Mouse (Mus musculus): ENCODE measurements at regions not wholly inside any gene's neighbourhood (a gene's known extent, or its start where the extent isn't known, plus 50 kb on each side); places are given as distances from the start of the nearest gene placed in this dataset.

DNA sequence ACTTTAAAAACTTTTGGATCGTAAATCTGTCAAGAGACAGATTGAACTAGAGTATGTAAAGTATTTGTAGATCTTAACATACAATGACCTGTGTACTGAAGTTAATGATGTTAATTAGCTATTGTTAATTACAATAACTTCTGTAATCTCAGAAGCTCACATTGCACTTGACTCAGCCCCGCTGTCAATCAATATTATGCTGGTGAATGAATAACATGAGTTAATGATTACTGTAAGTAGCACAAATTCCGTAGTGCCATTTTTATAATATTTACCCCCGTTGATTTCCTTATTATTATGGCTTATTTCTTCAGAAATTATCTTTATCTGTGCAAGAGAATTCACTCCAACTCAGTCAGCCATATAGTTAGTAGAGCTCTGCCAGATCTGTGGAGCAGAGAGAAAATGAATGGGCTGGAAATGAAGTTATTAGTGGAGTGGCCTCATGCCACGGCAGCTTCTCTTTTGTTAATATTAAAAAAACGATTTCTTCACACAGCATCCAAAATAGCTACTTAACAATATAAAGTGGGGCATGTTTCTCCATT lies 132.5 kb downstream of the Gm11146 start:
- Histone ChIP-seq H3K27ac (ENCODE audit: low read length) (no peak overlapping the region), H3K4me2 (ENCODE audit: low read depth, low read length) (no peak overlapping the region), H3K4me1 (replicated peaks; ENCODE audit: control insufficient read depth, insufficient read depth, low read length) (no peaks in the 10 kb centered on the region), H3K27me3 (ENCODE audit: control insufficient read depth, insufficient read depth, low read depth, low read length) (no peaks in the 10 kb centered on the region), H3K36me3 (ENCODE audit: control insufficient read depth, insufficient read depth, low read length) (no peaks in the 10 kb centered on the region), H3K9me3 (ENCODE audit: control insufficient read depth, low read length) (no peaks in the 10 kb centered on the region), H3K4me3 (ENCODE audit: low read length) (no peak overlapping the region), H3K9ac (ENCODE audit: low read length) (no peak overlapping the region)
- 75% methylated on average over 6 of the region's 6 CpGs for WGBS
- ATAC-seq (ENCODE audit: low read depth) = no peak

DNA sequence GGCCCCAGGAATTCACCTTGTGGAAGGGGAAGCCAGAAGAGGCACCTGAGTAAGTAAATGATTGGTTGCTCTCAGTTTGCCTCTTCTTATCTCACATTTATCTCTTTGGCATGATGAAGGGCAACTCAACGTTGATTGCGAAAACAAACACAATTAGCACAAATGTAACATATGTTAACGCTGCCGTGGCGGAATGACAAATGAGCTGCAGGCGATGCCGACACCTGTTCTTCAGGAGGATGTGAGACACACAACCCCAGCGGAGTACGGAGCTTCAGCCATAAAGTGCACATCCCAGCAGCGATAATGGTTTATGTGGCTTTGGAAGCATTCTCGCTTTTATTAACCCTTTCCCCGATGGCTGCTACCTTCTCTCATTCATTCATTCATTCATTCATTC lies 134.7 kb downstream of the Gm11146 start:
- Histone ChIP-seq H3K4me3 (ENCODE audit: low read length) (no peak overlapping the region), H3K27me3 (ENCODE audit: control insufficient read depth, insufficient read depth, low read depth, low read length) (no peaks in the 10 kb centered on the region), H3K27ac (ENCODE audit: low read length) (no peak overlapping the region), H3K9ac (ENCODE audit: low read length) (no peak overlapping the region), H3K36me3 (ENCODE audit: control insufficient read depth, insufficient read depth, low read length) (no peaks in the 10 kb centered on the region), H3K9me3 (ENCODE audit: control insufficient read depth, low read length) (no peaks in the 10 kb centered on the region), H3K4me2 (ENCODE audit: low read depth, low read length) (no peak overlapping the region), H3K4me1 (replicated peaks; ENCODE audit: control insufficient read depth, insufficient read depth, low read length) (no peaks in the 10 kb centered on the region)
- WGBS = 62% methylated on average over 12 of the region's 12 CpGs
- ATAC-seq (ENCODE audit: low read depth) = no peak

DNA sequence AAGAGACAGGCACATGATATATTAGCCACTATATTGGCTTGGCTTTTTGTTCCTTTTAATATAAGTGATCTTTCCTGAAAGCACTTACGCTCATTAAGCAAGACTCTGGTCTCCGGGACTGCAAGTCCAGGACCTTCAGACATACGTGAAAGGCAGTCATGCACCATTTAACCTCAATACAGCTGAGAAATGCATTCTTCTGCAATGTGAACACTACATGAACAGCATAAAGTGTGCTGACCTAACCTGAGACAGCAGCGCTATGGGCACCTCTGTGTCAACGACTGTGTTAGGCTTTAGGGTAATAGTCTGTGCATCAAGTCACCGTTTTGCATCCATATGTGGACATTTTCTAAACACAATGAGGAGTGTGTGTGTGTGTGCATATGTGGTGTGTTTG lies 137.3 kb downstream of the Gm11146 start:
- H3K4me1 ChIP-seq (replicated peaks; ENCODE audit: control insufficient read depth, insufficient read depth, low read length) = no peaks in the 10 kb centered on the region
- no peaks in the 10 kb centered on the region for H3K27me3 ChIP-seq (ENCODE audit: control insufficient read depth, insufficient read depth, low read depth, low read length)
- no peaks in the 10 kb centered on the region for H3K9me3 ChIP-seq (ENCODE audit: control insufficient read depth, low read length)
- no peaks in the 10 kb centered on the region for H3K36me3 ChIP-seq (ENCODE audit: control insufficient read depth, insufficient read depth, low read length)
- WGBS = 85% methylated on average over 6 of the region's 6 CpGs
- no peak overlapping the region for H3K4me3 ChIP-seq (ENCODE audit: low read length)
- no peak overlapping the region for H3K9ac ChIP-seq (ENCODE audit: low read length)
- no peak overlapping the region for H3K4me2 ChIP-seq (ENCODE audit: low read depth, low read length)
- ATAC-seq (ENCODE audit: low read depth) = no peak
- no peak overlapping the region for H3K27ac ChIP-seq (ENCODE audit: low read length)

DNA sequence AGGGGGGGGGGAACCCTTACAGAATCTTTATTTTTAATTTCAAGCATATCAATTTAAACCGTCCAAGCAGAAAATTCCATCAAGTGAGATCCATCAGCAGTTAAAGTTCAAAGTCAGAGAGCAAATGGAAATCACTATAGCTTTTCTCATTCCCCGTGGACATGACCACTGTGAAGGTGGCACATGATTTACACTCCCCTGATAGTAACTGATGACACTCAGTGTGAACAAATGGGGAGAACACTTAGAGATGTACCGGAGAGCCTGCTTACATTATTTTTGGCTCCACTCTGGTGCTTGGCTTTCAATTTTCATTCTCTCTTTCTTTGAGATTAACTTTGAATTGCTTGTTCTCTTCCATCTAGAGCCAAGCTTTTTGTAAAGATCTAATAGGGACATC lies 140.0 kb downstream of the Gm11146 start:
- H3K9ac ChIP-seq (ENCODE audit: low read length) = no peak overlapping the region
- no peak overlapping the region for H3K4me3 ChIP-seq (ENCODE audit: low read length)
- 72% methylated on average over 3 of the region's 3 CpGs for WGBS
- no peak overlapping the region for H3K4me2 ChIP-seq (ENCODE audit: low read depth, low read length)
- no peaks in the 10 kb centered on the region for H3K27me3 ChIP-seq (ENCODE audit: control insufficient read depth, insufficient read depth, low read depth, low read length)
- H3K9me3 ChIP-seq (ENCODE audit: control insufficient read depth, low read length) = no peaks in the 10 kb centered on the region
- H3K27ac ChIP-seq (ENCODE audit: low read length) = no peak overlapping the region
- ATAC-seq (ENCODE audit: low read depth) = no peak
- no peaks in the 10 kb centered on the region for H3K36me3 ChIP-seq (ENCODE audit: control insufficient read depth, insufficient read depth, low read length)
- H3K4me1 ChIP-seq (replicated peaks; ENCODE audit: control insufficient read depth, insufficient read depth, low read length) = 0 out of 2 replicates have a peak, but pooled peaks cover 2% of the 10 kb centered on the region

DNA sequence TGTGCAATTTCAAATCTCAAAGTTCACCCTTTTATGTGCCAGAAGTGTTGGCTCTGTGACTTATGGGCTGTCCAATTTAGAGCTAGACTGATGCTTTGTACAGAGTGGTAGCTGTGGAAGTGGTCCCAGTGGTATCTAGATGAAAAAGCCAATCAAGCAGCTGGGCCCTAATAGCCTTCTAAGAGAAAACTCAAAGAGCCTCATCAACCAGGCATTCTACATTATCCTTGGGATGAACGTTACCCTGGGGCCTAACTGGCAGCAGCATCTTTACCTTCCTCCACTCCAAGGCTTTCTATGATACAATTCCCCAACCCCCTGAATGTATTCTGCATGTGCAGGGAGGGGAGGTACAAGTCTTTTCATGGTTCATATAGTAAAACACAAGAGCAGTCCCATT lies 140.4 kb downstream of the Gm11146 start:
- WGBS = 89% methylated on average over 1 of the region's 1 CpGs
- Histone ChIP-seq H3K36me3 (ENCODE audit: control insufficient read depth, insufficient read depth, low read length) (no peaks in the 10 kb centered on the region), H3K4me3 (ENCODE audit: low read length) (no peak overlapping the region), H3K4me2 (ENCODE audit: low read depth, low read length) (no peak overlapping the region), H3K9me3 (ENCODE audit: control insufficient read depth, low read length) (no peaks in the 10 kb centered on the region), H3K9ac (ENCODE audit: low read length) (no peak overlapping the region), H3K27ac (ENCODE audit: low read length) (no peak overlapping the region), H3K4me1 (replicated peaks; ENCODE audit: control insufficient read depth, insufficient read depth, low read length) (0 out of 2 replicates have a peak, but pooled peaks cover 2% of the 10 kb centered on the region), H3K27me3 (ENCODE audit: control insufficient read depth, insufficient read depth, low read depth, low read length) (no peaks in the 10 kb centered on the region)
- no peak for ATAC-seq (ENCODE audit: low read depth)

DNA sequence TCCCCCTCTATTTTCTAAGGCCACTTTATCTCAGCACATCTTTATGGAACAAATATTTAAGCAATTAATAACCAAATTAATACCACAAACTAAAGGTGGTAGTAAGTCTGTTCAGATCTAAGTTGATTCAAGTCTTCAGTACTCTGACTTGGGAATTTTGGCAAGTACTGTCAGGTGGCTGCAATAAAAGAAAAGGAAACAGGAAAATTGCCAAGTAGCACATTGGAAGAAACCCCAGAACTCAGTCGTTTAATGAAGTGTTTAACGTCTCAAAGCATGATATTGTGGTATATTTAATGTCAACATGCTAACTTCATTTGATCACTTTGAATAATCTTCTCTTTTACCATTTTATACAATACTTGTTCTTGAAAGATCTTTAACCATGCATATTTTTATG lies 142.2 kb downstream of the Gm11146 start:
- Histone ChIP-seq H3K4me3 (ENCODE audit: low read length) (no peak overlapping the region), H3K27me3 (ENCODE audit: control insufficient read depth, insufficient read depth, low read depth, low read length) (no peaks in the 10 kb centered on the region), H3K9ac (ENCODE audit: low read length) (no peak overlapping the region), H3K9me3 (ENCODE audit: control insufficient read depth, low read length) (no peaks in the 10 kb centered on the region), H3K4me2 (ENCODE audit: low read depth, low read length) (no peak overlapping the region), H3K27ac (ENCODE audit: low read length) (no peak overlapping the region), H3K4me1 (replicated peaks; ENCODE audit: control insufficient read depth, insufficient read depth, low read length) (0 out of 2 replicates have a peak, but pooled peaks cover 2% of the 10 kb centered on the region), H3K36me3 (ENCODE audit: control insufficient read depth, insufficient read depth, low read length) (no peaks in the 10 kb centered on the region)
- ATAC-seq (ENCODE audit: low read depth) = no peak
- 25% methylated on average over 2 of the region's 2 CpGs for WGBS

DNA sequence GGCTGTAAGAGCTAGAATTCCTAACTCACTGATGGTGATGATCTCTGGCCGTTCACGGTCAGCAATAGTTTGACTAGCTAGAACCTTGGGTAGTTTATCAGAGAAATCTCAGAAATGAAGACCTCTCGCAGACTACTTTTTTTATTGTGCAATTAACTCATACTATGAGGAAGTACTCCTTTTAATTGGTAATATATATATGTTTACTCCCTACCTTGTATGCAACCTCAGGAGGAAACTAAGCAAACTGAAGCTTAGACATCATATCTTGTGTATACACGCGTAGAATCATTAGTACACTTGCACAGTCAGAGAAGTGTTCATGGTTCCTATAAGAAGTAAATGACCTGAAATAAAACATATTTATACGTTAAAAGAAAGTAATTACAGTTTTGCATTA lies 157.2 kb downstream of the Gm11146 start:
- Histone ChIP-seq H3K9ac (ENCODE audit: low read length) (no peak overlapping the region), H3K27me3 (ENCODE audit: control insufficient read depth, insufficient read depth, low read depth, low read length) (no peaks in the 10 kb centered on the region), H3K4me3 (ENCODE audit: low read length) (no peak overlapping the region), H3K36me3 (ENCODE audit: control insufficient read depth, insufficient read depth, low read length) (no peaks in the 10 kb centered on the region), H3K9me3 (ENCODE audit: control insufficient read depth, low read length) (no peaks in the 10 kb centered on the region), H3K27ac (ENCODE audit: low read length) (no peak overlapping the region), H3K4me1 (replicated peaks; ENCODE audit: control insufficient read depth, insufficient read depth, low read length) (no peaks in the 10 kb centered on the region), H3K4me2 (ENCODE audit: low read depth, low read length) (no peak overlapping the region)
- WGBS = 92% methylated on average over 6 of the region's 6 CpGs
- ATAC-seq (ENCODE audit: low read depth) = no peak

DNA sequence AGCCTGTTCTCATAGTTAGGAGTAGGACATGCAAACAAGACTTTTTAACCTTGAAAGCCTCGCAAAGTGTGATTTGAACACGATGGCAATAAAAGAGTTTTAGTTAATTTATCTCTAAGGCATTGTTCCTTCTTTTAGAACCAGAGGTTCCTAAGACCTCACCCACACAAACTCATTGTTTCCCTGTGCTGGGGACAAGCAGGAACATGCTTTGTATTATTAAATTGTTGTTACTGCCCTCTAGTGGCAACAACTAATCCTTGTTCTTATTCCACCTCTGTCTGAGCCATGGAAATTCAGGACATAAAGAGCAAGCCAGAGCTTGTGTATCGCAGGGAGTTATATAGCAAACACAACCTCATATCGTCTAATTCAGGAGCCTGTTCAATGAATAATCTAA lies 157.9 kb downstream of the Gm11146 start:
- WGBS = 26% methylated on average over 4 of the region's 4 CpGs
- no peaks in the 10 kb centered on the region for H3K9me3 ChIP-seq (ENCODE audit: control insufficient read depth, low read length)
- peak; percentile 78 for ATAC-seq (ENCODE audit: low read depth)
- no peak overlapping the region for H3K9ac ChIP-seq (ENCODE audit: low read length)
- no peaks in the 10 kb centered on the region for H3K27me3 ChIP-seq (ENCODE audit: control insufficient read depth, insufficient read depth, low read depth, low read length)
- no peak overlapping the region for H3K4me3 ChIP-seq (ENCODE audit: low read length)
- no peaks in the 10 kb centered on the region for H3K36me3 ChIP-seq (ENCODE audit: control insufficient read depth, insufficient read depth, low read length)
- H3K4me1 ChIP-seq (replicated peaks; ENCODE audit: control insufficient read depth, insufficient read depth, low read length) = no peaks in the 10 kb centered on the region
- H3K27ac ChIP-seq (ENCODE audit: low read length) = no peak overlapping the region
- H3K4me2 ChIP-seq (ENCODE audit: low read depth, low read length) = no peak overlapping the region

DNA sequence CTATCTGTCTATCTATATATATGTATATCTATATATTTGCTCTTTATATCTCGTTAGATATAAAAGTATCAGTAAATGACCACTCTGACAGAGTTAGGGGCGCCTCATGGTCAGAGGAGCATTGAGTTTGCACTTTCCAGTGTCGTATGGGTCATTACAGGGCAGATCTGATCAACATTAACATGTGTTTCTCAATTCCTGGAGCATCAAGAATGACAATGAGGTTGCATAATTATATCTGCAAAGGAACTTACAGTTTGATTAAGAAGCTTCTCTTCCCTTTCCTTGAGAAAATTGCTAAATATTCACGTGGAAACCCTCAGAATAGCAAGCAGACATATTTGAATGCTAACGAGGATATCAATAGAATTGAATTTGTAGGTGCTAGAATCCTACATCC lies 158.6 kb downstream of the Gm11146 start:
- WGBS = 85% methylated on average over 5 of the region's 5 CpGs
- no peak for ATAC-seq (ENCODE audit: low read depth)
- Histone ChIP-seq H3K4me2 (ENCODE audit: low read depth, low read length) (no peak overlapping the region), H3K9ac (ENCODE audit: low read length) (no peak overlapping the region), H3K27ac (ENCODE audit: low read length) (no peak overlapping the region), H3K4me1 (replicated peaks; ENCODE audit: control insufficient read depth, insufficient read depth, low read length) (no peaks in the 10 kb centered on the region), H3K4me3 (ENCODE audit: low read length) (no peak overlapping the region), H3K9me3 (ENCODE audit: control insufficient read depth, low read length) (no peaks in the 10 kb centered on the region), H3K36me3 (ENCODE audit: control insufficient read depth, insufficient read depth, low read length) (no peaks in the 10 kb centered on the region), H3K27me3 (ENCODE audit: control insufficient read depth, insufficient read depth, low read depth, low read length) (no peaks in the 10 kb centered on the region)

DNA sequence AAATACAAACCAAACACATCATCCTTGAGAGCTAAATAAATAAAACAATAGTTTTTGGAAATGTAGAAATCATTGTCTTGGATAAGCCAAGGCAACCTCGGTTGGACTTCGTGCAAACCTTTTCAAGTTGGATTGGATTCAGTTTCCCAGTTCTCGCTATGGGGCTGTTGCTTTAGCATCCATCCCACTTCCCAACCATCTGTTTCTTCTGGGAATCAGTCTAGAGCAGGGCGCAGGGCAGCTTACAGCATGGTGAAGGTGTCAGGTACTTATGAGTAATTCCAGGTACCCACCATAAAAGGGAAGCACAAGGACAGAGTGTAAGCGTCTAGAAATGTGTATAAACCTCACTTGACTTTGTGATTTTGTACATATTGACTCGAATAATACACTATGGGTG lies 159.0 kb downstream of the Gm11146 start:
- no peaks in the 10 kb centered on the region for H3K27me3 ChIP-seq (ENCODE audit: control insufficient read depth, insufficient read depth, low read depth, low read length)
- H3K9ac ChIP-seq (ENCODE audit: low read length) = no peak overlapping the region
- H3K9me3 ChIP-seq (ENCODE audit: control insufficient read depth, low read length) = no peaks in the 10 kb centered on the region
- no peak overlapping the region for H3K4me3 ChIP-seq (ENCODE audit: low read length)
- no peak overlapping the region for H3K27ac ChIP-seq (ENCODE audit: low read length)
- H3K4me1 ChIP-seq (replicated peaks; ENCODE audit: control insufficient read depth, insufficient read depth, low read length) = no peaks in the 10 kb centered on the region
- 91% methylated on average over 6 of the region's 6 CpGs for WGBS
- ATAC-seq (ENCODE audit: low read depth) = no peak
- H3K36me3 ChIP-seq (ENCODE audit: control insufficient read depth, insufficient read depth, low read length) = no peaks in the 10 kb centered on the region
- H3K4me2 ChIP-seq (ENCODE audit: low read depth, low read length) = no peak overlapping the region
